Mouse (Mus musculus) brain, embryonic 14.5 days (tissue): ENCODE measurements around the gene Gtf2ird1. TPM values are rescaled to one million over a fixed set of nuclear protein-coding genes. Genes with fewer than 3 reads are reported as not detected.

ENCODE experiments used
- DNase-seq: peaks from one replicate; pipeline ENCODE4 v3.0.0-alpha.2; 2011; ENCODE audit warnings: low read depth
- CTCF ChIP-seq: fragments of 200-500 bp; IDR thresholded peaks from 2 replicates; pipeline ENCODE4 v1.5.1; 2012; ENCODE audit warnings: inconsistent platforms, mild to moderate bottlenecking, moderate library complexity, borderline replicate concordance; ENCODE audit not compliant: insufficient read depth, insufficient read length; ENCODE audit errors: extremely low read depth
- POLR2A ChIP-seq: fragments of 200-500 bp; IDR thresholded peaks from 2 replicates; pipeline ENCODE4 v1.6.1; 2012; ENCODE audit warnings: mild to moderate bottlenecking, inconsistent platforms, borderline replicate concordance; ENCODE audit not compliant: poor library complexity, insufficient read depth, insufficient read length, severe bottlenecking; ENCODE audit errors: extremely low read depth
- polyA plus RNA-seq: library from polyadenylated mRNA; depleted of rRNA; stranded (reverse); fragments of >200 nt; gene quantifications from 2 replicates; pipeline ENCODE4 v1.2.3, GENCODE M21; 2012; rRNA removed

The Gtf2ird1 gene
- polyA plus RNA-seq, result 78.1 and 80.5 TPM in 2 replicates

DNA sequence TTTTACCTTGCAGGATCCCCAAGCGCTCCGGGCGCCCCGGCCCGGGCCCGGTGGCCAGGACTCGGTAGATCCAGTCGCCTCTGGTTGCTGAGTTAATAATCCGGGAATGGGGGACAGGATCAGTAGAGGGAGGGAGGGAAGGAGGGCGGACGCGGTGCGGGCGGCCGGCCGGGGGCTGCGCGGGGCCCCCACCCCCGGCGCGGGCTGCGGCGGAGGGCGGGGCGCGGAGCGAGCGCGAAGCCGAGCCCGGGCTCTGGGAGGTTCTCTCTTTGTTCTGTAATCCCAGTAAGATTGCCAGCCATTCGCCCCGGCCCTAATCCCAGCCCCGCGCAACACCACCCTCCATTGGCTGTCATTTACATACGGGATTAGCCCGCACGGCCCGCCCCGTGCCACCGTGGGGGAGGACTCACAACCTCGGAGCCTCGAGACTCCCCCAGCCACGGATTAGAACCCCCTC lies at the start of gene Gtf2ird1:
Gene Gtf2ird1, minus strand, starts transcription at position 214 of the 460 bp plus-strand sequence.
- DNase-seq, result peak; percentile 90
- TF ChIP-seq POLR2A (peak; percentile 44; the same call in 1 of the 2 replicates), CTCF (no peak)

DNA sequence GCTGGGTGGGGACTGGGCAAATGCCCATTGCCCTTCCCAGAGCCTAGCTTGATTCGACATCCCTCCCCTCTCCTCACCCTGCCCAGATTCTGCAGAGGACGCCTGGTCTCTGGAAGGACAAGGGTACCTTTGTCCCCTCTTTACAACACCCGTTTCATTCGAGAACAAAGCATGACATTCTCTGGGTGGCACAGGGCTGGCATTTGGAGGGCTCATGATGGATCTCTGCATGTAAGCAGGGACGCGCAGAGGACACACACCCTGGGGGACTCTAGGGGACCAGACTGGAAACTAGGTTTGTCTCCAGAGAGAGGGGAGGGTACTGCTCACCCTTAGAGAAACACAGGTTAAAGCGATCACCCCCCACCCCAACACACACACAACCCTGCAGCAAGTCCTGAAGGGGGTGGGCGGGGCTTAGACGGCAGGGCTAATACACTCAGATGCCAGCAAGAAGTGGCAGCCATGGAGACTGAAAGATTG lies 49.3 kb upstream of the Gtf2ird1 start:
- TF ChIP-seq POLR2A, result no peak
- TF ChIP-seq CTCF, result no peak
- DNase-seq, result peak; percentile 84

DNA sequence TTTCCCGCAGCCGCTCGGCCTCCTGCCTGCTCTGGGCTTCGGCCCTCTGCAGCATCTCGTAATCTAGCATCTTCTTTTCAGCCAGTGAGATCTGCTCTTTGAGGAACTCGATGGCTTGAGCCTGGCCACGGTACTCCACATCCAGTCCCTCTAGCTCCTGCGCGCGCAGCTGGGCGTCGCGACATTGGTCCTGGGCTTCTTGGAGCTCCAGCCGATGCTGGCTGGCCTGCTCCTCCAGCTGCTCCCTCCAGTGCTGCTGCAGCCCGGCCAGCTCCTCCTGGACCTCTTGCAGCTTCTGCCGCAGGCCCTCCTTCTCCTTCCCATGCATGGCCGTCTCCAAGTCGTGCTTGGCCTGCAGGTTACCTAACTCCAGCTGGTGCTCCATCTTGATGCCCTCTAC lies 46.1 kb upstream of the Gtf2ird1 start:
- no peak for DNase-seq
- no peak for TF ChIP-seq POLR2A
- no peak for TF ChIP-seq CTCF

DNA sequence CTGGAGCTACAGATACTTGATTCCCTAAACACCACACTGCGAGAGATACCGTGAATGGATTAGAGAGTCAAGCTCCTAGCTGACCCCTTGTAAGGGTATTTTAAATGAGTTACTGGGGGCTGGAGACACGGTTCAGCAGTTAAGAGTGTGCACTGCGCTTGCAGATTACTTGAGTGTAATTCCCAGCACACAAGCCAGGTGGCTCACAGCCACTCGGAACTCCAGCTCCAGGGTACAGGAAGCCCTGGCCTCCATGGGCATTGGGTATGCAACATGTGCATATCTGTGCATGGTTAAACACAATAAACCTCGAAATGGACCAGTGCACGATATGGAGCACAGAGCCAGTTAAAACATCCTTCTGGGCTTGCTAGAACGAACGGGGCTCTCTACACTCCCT lies 44.9 kb upstream of the Gtf2ird1 start:
- DNase-seq, result no peak
- TF ChIP-seq CTCF, result peak; percentile 39; the same call in 1 of the 2 replicates
- no peak for TF ChIP-seq POLR2A

DNA sequence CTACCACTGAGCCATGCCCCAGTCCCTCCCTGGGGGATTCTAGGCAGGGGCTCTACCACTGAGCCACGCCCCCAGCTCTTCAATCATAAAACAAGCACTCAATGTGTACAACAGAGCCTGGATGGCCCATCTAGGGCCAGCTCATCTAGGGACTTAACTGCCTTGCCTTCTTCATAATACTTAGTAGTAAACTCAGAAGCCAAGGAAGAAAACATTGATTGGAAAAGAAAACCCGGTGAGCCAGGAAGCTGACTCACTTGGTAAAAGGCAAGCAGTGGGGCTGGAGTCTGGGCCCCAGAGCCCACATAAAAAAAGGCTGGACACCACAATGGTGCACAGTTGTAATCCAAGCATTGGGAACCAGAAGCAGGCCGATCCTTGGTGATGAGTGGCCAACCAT lies 44.2 kb upstream of the Gtf2ird1 start:
- TF ChIP-seq CTCF (no peak), POLR2A (no peak)
- no peak for DNase-seq

DNA sequence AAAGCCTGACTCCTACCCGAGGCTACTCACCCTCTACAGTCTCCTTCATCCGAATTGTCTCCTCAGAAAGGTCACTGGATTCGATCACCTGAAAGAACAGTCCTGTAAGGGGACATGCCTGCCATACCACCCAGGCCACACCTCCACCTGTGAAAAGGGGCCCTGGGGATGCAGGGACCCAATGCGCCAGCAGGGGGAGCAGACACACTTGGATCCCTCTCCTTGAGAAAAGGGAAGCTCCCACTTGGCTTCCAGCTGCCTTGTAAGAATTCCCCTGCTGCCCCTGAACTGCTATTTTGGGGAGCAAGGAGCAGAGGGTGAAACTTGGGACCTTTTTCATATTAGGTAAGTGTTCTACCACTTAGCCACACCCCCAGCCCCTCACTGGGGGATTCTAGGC lies 43.5 kb upstream of the Gtf2ird1 start:
- TF ChIP-seq CTCF (peak; percentile 69), POLR2A (no peak)
- peak; percentile 31 for DNase-seq

DNA sequence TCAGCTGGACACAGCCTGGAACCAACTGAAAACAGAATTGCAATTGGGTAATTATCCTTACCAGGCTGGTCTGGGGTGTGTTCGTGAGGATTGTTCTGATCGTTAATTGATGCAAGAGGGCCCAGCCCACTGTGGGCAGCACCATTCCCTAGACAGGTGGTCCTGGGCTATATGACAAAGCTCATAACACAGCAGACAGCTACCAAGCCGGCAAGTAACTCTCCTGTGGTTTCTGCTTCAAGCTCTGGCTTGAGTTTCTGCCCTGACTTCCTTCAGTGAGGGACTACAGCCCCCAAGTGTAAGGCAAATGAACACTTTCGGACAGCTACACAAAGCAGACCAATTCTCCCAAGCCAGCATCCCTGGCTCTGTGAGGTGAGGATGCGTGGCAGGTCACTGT lies 40.5 kb upstream of the Gtf2ird1 start:
- no peak for DNase-seq

DNA sequence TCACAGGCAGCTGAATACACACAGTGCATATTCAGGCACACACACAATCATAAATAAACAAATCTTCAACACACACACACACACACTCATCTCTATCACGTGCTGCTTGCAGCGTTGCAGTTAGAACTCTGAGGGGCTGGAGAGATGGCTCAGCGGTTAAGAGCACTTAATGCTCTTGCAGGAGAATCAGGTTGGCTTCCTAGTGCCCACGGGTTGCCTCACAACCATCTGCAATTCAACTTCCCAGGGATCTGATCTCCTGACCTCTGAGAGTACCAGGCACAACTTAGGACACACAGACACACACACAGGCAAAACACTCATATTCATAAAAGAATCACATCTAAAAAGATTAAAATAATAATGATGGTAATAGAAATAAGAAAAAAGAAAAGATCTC lies 39.3 kb upstream of the Gtf2ird1 start:
- TF ChIP-seq CTCF, result no peak
- TF ChIP-seq POLR2A, result no peak
- DNase-seq, result no peak

More for the DNA sequence above, 40.5 kb upstream of the Gtf2ird1 start:
- TF ChIP-seq POLR2A (no peak), CTCF (no peak)

DNA sequence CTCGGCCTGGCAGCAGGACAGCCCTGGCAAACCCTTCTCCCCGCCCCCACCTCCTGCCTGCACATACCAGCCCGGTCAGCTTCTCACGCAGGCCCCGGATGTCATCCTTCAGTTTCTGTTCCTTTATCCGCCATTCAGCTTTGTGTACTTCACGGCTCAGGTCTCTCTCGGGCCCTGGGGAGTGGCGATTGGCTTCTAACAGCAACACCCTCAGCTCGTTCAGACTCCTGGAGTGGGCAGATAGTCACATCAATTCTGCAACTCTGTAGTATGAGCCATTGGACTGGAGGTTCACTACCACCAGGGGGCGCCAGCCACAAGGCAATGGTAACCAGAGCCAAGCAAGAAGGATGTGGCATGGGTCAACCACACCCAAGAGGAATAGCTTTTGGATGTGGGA lies 37.6 kb upstream of the Gtf2ird1 start:
- DNase-seq, result peak; percentile 86
- TF ChIP-seq CTCF (peak; percentile 96), POLR2A (no peak)

DNA sequence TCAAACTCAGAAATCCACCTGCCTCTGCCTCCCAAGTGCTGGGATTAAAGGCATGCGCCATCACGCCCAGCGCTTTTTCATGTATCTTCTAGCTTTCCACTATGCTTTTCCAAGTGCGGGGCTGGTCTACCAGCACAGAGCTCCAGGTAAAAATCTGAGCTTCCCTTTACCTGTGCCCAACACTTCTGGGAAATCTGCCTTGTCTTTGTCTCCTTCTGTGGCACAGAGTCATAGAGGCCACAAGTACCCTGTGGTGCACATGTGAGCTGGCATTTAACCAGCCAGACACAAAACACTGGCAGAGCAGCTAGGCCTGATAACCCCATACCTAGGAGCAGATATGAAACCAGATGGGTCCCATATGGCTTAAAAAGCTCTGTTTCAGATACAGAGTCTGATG lies 36.4 kb upstream of the Gtf2ird1 start:
- DNase-seq, result no peak
- TF ChIP-seq POLR2A (no peak), CTCF (no peak)

DNA sequence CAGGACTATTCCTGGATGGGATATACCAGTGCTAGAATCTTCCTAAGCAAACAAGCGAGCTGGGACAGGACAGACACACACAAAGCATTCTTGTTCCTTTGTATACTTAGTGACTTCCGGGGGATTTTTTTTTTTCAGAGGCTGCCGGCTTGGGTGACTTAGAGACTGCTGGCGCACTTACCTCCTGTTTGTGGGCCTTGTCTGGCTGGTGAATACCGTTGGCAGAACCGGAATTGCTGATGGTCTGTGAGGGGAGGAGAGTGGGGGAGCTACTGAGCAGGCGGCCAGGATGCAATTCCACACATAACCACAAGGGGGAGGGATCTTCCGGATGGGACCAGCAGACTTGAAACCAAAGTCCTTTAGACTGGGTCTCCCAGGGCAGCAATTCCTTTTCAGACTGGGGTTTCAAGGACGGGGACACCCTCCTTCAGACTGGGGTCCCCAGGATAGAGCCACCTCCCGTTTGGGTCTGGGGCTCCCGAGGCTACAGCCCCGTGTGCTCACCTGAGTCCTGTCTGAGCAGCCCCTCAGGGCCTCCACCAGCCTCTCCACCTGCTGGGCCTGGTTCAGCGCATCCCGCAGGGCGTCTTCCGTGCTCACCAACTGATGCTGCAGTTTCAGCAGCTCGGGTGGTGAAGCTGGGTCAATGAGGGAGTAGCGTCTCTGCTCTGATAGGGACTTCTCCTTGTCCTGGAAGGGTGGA lies 35.3 kb upstream of the Gtf2ird1 start:
- peak; percentile 98 for TF ChIP-seq CTCF
- TF ChIP-seq POLR2A, result no peak
- DNase-seq, result peak; percentile 90

DNA sequence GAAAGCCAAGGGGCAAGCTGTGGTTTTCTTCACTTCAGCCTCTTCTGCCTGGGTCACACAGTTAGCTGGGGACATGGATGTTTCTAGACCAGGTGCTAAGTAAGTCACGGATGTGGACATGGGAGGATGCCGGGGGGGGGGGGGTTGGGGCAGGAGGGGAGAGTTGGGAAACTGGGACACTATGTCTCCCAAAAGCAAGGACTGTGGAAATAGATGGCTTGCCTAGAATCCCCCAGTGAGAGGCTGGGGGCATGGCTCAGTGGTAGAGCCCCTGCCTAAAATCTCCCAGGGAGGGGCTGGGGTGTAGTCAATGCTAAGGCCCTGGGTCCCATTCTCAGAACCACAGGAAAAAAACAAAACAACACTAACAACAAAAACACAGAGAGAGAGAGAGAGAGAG lies 34.7 kb upstream of the Gtf2ird1 start:
- TF ChIP-seq POLR2A (no peak), CTCF (no peak)
- no peak for DNase-seq

DNA sequence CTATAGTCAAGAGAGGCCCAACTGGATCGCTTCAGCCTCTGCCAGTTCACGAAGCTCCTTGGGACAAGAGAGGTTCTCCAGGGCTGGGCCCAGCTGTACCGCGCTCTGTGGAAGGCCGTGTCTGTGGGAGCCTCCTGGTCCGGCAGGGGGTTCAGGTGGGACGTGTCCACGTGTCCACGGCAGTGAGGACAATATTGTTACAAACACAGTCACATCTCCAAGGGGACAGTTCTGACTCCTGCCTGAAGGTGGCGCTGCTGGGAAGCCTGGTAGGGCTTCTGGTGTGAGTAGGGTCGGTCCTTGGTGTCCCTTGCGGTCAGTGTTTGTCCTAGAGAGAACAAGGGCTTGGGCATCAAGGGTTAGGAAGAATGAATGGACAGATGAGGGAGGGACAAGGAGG lies 33.9 kb upstream of the Gtf2ird1 start:
- TF ChIP-seq POLR2A, result no peak
- peak; percentile 58 for TF ChIP-seq CTCF
- no peak for DNase-seq

DNA sequence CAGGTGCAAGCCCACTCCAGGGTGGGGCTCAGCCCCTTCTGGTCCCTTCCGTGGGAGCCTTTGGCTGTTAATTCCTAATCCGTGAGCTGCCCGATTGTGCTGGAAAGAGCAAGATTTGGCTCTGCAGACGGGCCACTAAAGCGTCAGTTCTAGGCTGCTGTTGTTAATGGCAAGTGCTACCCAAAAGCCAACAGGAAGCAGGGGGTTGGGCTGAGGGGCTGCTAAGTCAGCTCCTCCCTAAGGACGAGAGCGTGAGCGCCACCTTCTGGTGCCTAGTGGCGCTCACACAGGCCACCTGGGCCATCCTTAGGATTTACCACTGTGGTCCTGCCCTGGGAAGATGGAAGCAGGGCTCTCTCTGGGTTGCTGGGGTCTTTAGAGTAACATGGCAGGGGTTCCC lies 33.1 kb upstream of the Gtf2ird1 start:
- peak; percentile 64 for TF ChIP-seq CTCF
- no peak for TF ChIP-seq POLR2A
- peak; percentile 52 for DNase-seq
